Mouse (Mus musculus): ENCODE data around the gene Ckap2.

DNA sequence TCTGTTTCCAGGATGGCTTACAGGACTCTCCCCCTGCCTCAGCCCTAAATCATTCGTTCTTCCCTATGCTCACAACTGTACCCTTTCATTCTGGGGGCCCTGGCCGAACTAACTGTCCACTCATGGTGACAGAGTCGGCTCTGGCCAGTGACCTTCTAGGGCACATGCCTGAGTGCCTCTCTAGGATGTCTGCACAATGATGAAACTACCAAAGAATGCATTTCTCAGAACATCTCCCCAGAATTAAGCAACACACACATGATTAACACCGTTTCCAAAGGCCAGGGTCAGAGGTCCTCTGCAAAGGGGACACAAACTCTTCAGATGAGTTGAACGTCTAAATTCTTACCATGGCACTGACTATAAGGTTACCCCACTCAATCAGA, 50.9 kb downstream of the Ckap2 start:
- TF ChIP-seq POLR2A (IDR thresholded peaks at IDR 0.05; ENCODE audit: control insufficient read depth, low read depth, low read length) (no peak), CTCF (IDR thresholded peaks at IDR 0.05; ENCODE audit: control insufficient read depth, insufficient read depth, insufficient replicate concordance, low read depth, low read length) (no peak)

Data from testis, adult 2 months (tissue).